Comparison of ENCODE assay signal across 9 mouse cellular contexts in genomic region chr16:77685651-77686190, GRCm38 (mm10).
DNase-seq lines count a peak whose midpoint lies in the region; ATAC-seq lines count a peak whose summit lies in the region.
"Had no signal": no experiment of that assay in that cellular context is flagged by ENCODE, and none has a peak within 500 bp of the region (broad histone marks: within the 10 kb centered on the region; RNA-seq: fewer than 3 reads in every experiment).

No protein-coding gene starts in this region.

- no peak for DNase-seq in hindbrain, embryonic 10.5 days (ENCODE audit: low spot score)
- DNase-seq in right cerebral cortex, postnatal 4 days = peak; percentile 31
- no peak for DNase-seq in right cerebral cortex, adult 2 months (ENCODE audit: low spot score in 2 of 2)
- no peak for DNase-seq in thymus, adult 18-20 months
- no peak for DNase-seq in heart, postnatal 4 days
- DNase-seq in T-cell, adult 2 months (ENCODE audit: low spot score) = no peak
- DNase-seq: gastrocnemius, postnatal 14 days had no signal

- peak; percentile 87 for ATAC-seq in hindbrain, embryonic 13.5 days (ENCODE audit: low FRiP score)
- peak; percentile 95 for ATAC-seq in forebrain, embryonic 13.5 days

- H3K4me2 ChIP-seq in hindbrain, embryonic 13.5 days = no peak overlapping the region
- 0 out of 2 replicates have a peak overlapping the region, but pooled peaks have one; percentile 33 for H3K4me2 ChIP-seq in forebrain, embryonic 13.5 days

- H3K27me3 ChIP-seq in hindbrain, embryonic 13.5 days = no peaks in the 10 kb centered on the region
- H3K27me3 ChIP-seq in hindbrain, embryonic 10.5 days (ENCODE audit: insufficient read depth, poor library complexity, severe bottlenecking) = no peaks in the 10 kb centered on the region
- no peaks in the 10 kb centered on the region for H3K27me3 ChIP-seq in forebrain, embryonic 13.5 days

- peaks cover 20% of the 10 kb centered on the region for H3K4me1 ChIP-seq in hindbrain, embryonic 13.5 days (replicated peaks)
- no peaks in the 10 kb centered on the region for H3K4me1 ChIP-seq in hindbrain, embryonic 10.5 days (replicated peaks)
- peaks cover 24% of the 10 kb centered on the region for H3K4me1 ChIP-seq in forebrain, embryonic 13.5 days

- WGBS in hindbrain, embryonic 13.5 days = 74% methylated on average over 5 of the region's 5 CpGs
- WGBS in hindbrain, embryonic 10.5 days = 92% methylated on average over 5 of the region's 5 CpGs
- 49% methylated on average over 5 of the region's 5 CpGs for WGBS in forebrain, embryonic 13.5 days

- no peak overlapping the region for H3K4me3 ChIP-seq in hindbrain, embryonic 13.5 days
- no peak overlapping the region for H3K4me3 ChIP-seq in hindbrain, embryonic 10.5 days
- H3K4me3 ChIP-seq in forebrain, embryonic 13.5 days = no peak overlapping the region

- no peaks in the 10 kb centered on the region for H3K36me3 ChIP-seq in hindbrain, embryonic 13.5 days
- H3K36me3 ChIP-seq in hindbrain, embryonic 10.5 days = no peaks in the 10 kb centered on the region; the same call in 1 of the 2 replicates
- 0 out of 2 replicates have a peak, but pooled peaks cover 6% of the 10 kb centered on the region for H3K36me3 ChIP-seq in forebrain, embryonic 13.5 days (ENCODE audit: poor library complexity, severe bottlenecking)

- H3K9me3 ChIP-seq in hindbrain, embryonic 13.5 days = no peaks in the 10 kb centered on the region
- H3K9me3 ChIP-seq in hindbrain, embryonic 10.5 days = no peaks in the 10 kb centered on the region
- no peaks in the 10 kb centered on the region for H3K9me3 ChIP-seq in forebrain, embryonic 13.5 days (replicated peaks)

- peak overlapping the region; percentile 84 for H3K27ac ChIP-seq in hindbrain, embryonic 13.5 days
- no peak overlapping the region for H3K27ac ChIP-seq in hindbrain, embryonic 10.5 days
- peak overlapping the region; percentile 67 for H3K27ac ChIP-seq in forebrain, embryonic 13.5 days

- no peak overlapping the region for H3K9ac ChIP-seq in hindbrain, embryonic 13.5 days
- no peak overlapping the region for H3K9ac ChIP-seq in forebrain, embryonic 13.5 days
